Mouse (Mus musculus) C2C12 (cell line): ENCODE measurements at regions not wholly inside any gene's neighbourhood (a gene's known extent, or its start where the extent isn't known, plus 50 kb on each side); places are given as distances from the start of the nearest gene placed in this dataset.

ENCODE experiments used
- CTCF ChIP-seq: IDR thresholded peaks from one replicate; pipeline ENCODE4 v1.5.1; 2011; ENCODE audit not compliant: control insufficient read depth, insufficient read depth, insufficient read length
- MYOD1 ChIP-seq: IDR thresholded peaks from one replicate; pipeline ENCODE4 v1.6.1; 2011; ENCODE audit warnings: low read depth; ENCODE audit not compliant: control insufficient read depth, insufficient read length
- MYOG ChIP-seq: IDR thresholded peaks from one replicate; pipeline ENCODE4 v1.6.1; 2011; ENCODE audit not compliant: control insufficient read depth, insufficient read length; ENCODE audit errors: extremely low read depth

- TF ChIP-seq CTCF (no peak), MYOG (no peak), MYOD1 (no peak)
Measured at GRCm38 (mm10) chr13:5592556-5593061, 268.7 kb upstream of the Klf6 start.
